Mouse (Mus musculus) brain, embryonic 18.5 days (tissue): ENCODE data around the gene Slc37a3.
"Not testable (repeated sequence)": the region's sequence is repeated elsewhere in the genome, so short reads cannot be mapped to it uniquely, and the experiment has no call there.

Source experiments
- DNase-seq: peaks from one replicate; pipeline ENCODE4 v3.0.0-alpha.2; 2012; ENCODE audit warnings: low read depth, low spot score

Slc37a3 gene

GRCm38 (mm10) chr6:39379224-39379623 lies 1.7 kb upstream of the Slc37a3 start:
- DNase-seq, result no peak

GRCm38 (mm10) chr6:39378161-39378835 lies 823 bp upstream of the Slc37a3 start:
- not testable (repeated sequence) for DNase-seq

- DNase-seq, result no peak
These were observed 700 bp downstream of the Slc37a3 start for GRCm38 (mm10) chr6:39376775-39377174.

- no peak for DNase-seq
These were observed 4.0 kb downstream of the Slc37a3 start for GRCm38 (mm10) chr6:39373301-39373955.

- DNase-seq, result no peak
These were observed 4.7 kb downstream of the Slc37a3 start for GRCm38 (mm10) chr6:39372727-39373126.

GRCm38 (mm10) chr6:39372042-39372441 lies 5.4 kb downstream of the Slc37a3 start:
- DNase-seq, result no peak

- DNase-seq, result no peak
These were observed 7.8 kb downstream of the Slc37a3 start for GRCm38 (mm10) chr6:39369631-39370030.

GRCm38 (mm10) chr6:39362684-39363083 lies 14.8 kb downstream of the Slc37a3 start:
- DNase-seq, result no peak

GRCm38 (mm10) chr6:39359207-39359606 lies 18.3 kb downstream of the Slc37a3 start:
- not testable (repeated sequence) for DNase-seq

- no peak for DNase-seq
These were observed 28.5 kb downstream of the Slc37a3 start for GRCm38 (mm10) chr6:39348946-39349345.

GRCm38 (mm10) chr6:39347880-39348814 lies 29.3 kb downstream of the Slc37a3 start:
- no peak for DNase-seq

- no peak for DNase-seq
These were observed 30.4 kb downstream of the Slc37a3 start for GRCm38 (mm10) chr6:39346991-39347501.

- no peak for DNase-seq
These were observed 32.0 kb downstream of the Slc37a3 start for GRCm38 (mm10) chr6:39345430-39345829.

- no peak for DNase-seq
These were observed 33.5 kb downstream of the Slc37a3 start for GRCm38 (mm10) chr6:39344020-39344419.

- no peak for DNase-seq
These were observed 35.7 kb downstream of the Slc37a3 start for GRCm38 (mm10) chr6:39341798-39342197.

- DNase-seq, result no peak
These were observed 39.1 kb downstream of the Slc37a3 start for GRCm38 (mm10) chr6:39338359-39338758.

GRCm38 (mm10) chr6:39334873-39335272 lies 42.6 kb downstream of the Slc37a3 start:
- no peak for DNase-seq

GRCm38 (mm10) chr6:39334224-39334623 lies 43.3 kb downstream of the Slc37a3 start:
- DNase-seq, result no peak

GRCm38 (mm10) chr6:39331998-39332700 lies 45.3 kb downstream of the Slc37a3 start:
- no peak for DNase-seq

GRCm38 (mm10) chr6:39330981-39331380 lies 46.5 kb downstream of the Slc37a3 start:
- no peak for DNase-seq

- DNase-seq, result no peak
These were observed 57.2 kb downstream of the Slc37a3 start for GRCm38 (mm10) chr6:39320286-39320685.
